Mouse (Mus musculus): ENCODE results near the gene Nrxn3.

DNA sequence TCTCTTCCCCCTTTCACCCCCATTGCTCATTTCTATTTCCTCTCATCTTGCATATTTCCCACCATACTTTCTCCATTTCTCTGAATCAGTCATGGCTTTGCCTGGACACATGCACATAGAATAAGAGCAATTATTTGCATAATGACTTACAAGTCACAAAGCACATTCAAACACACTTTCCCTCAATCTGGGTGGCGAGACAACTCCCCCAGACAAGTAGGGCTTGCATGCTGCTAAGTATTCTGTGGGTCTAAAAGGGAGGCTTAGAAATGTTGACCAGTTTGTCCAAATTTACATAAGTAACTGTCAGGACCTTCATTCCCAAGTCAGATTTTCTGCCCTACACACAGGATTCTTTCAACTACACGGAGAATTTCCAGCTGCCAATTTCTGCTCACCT, 426.8 kb downstream of the Nrxn3 start:
- no peak for TF ChIP-seq POLR2A (IDR thresholded peaks at IDR 0.05; ENCODE audit: low read depth, low read length)
- TF ChIP-seq CTCF (IDR thresholded peaks at IDR 0.05; ENCODE audit: extremely low read depth, insufficient read length, insufficient replicate concordance, low read depth, low read length): no peak
